Mouse (Mus musculus) C2C12 (cell line): ENCODE results near the gene Dlgap1.

Experiments used
- CTCF ChIP-seq: IDR thresholded peaks from one replicate; pipeline ENCODE4 v1.5.1; 2011; ENCODE audit not compliant: control insufficient read depth, insufficient read depth, insufficient read length
- FOSL1 ChIP-seq: IDR thresholded peaks from one replicate; pipeline ENCODE4 v1.8.0; 2011; ENCODE audit warnings: mild to moderate bottlenecking, low read length; ENCODE audit not compliant: poor library complexity, insufficient read depth, severe bottlenecking
- MAX ChIP-seq: IDR thresholded peaks from one replicate; pipeline ENCODE4 v1.6.1; 2011; ENCODE audit warnings: mild to moderate bottlenecking, control low read depth
- MYOG ChIP-seq: IDR thresholded peaks from one replicate; pipeline ENCODE4 v1.6.1; 2011; ENCODE audit not compliant: control insufficient read depth, insufficient read length; ENCODE audit errors: extremely low read depth
- USF1 ChIP-seq: IDR thresholded peaks from one replicate; pipeline ENCODE4 v1.6.1; 2011; ENCODE audit warnings: low read depth, mild to moderate bottlenecking, control low read depth, moderate library complexity

DNA sequence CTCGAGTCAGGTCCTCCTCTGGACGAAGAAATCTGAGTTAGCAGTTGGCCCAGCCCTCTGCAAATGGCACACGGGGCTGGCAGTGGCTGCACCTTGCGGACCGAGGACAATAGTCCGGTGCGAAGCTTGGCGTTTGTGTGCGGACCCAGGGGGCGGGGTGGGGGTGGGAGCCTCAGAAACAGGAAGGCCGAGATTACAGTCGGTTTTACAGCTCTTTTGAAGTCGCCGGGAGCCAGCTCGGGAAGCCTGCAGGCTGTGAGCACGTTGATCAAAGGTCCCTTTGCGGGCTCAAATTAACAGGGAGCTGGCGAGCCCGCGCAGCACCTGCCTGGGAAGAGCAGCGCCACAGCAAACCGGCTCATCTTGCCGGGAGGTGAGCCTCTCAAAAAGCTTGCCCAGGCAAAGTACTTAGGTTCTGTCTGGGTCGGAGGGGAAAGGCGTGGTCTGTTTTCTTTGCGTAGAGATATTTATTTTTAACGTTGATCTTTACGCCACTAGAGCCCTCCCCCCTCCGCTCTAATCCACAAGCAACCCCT, 865.6 kb downstream of the Dlgap1 start:
- no peak for TF ChIP-seq CTCF
- TF ChIP-seq MYOG: no peak
- TF ChIP-seq MAX: no peak
- TF ChIP-seq USF1: no peak
- TF ChIP-seq FOSL1: no peak
